Mouse (Mus musculus): ENCODE measurements around the gene Fignl2.
A peak's percentile ranks its signal among the peaks of the same experiment; 100 is the strongest.

Fignl2 gene

GRCm38 (mm10) chr15:101007236-101007635, 71.1 kb downstream of the Fignl2 start:
- DNase-seq = peak; percentile 39

DNA sequence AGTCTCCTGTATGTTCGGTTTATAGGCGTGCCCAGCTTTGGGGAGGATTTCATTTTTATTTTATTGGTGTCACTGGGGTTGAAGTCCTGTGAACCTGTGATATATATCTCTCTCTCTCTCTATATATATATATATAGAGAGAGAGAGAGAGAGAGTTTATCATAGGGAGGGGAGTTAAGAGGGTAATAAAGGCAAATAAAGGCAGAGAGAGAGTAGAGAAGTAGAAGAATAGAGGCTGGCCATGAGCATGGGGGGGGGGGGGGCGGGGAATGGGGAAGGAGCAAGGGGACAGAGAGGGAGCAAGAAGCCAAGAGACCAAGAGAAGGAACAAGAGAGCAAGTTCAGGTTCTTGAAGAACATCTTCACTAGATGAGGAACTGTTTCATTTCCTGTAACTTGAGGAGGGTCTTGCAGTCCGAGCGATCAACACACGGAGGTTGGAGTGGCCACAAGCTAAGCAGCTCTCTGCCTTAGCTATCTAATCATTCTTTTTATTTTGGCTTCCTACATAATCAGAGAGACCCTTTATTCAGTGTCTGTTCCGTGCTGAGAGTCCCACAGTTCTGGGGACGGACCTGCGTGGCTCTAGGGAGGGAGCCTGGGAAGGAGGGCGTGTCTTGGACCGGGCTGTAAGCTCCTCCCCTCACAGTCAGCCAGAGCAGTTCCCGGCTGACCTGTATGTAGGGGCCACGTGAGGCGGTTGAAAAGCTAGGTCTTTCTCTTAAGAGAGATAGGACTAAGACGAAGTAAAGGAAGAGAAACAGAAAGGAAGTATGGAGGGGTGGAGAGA, 71.9 kb downstream of the Fignl2 start:
- no peak for DNase-seq

- peak; percentile 53 for DNase-seq
Observed at GRCm38 (mm10) chr15:101005717-101006116, 72.7 kb downstream of the Fignl2 start.

DNA sequence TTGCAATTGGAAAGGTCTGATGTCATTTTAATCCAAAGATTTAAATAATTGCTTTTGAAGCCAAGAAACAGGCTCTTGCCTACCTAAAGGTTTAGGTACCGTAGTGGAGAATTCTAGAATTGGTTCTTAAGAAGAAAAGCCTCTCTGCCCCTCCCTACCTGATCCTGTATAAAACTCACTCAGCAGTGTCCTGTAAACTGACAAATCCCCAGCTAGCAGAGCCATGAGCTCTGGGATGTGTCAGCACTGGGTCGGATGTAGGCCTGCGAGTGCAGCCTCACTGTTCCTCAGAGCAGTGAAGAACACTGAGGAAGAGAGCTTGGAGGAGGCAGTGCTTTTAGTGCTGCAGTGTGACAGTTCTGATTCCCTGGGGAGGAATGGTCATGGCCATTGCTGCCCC, 73.8 kb downstream of the Fignl2 start:
- DNase-seq = no peak

- no peak for DNase-seq
Observed at GRCm38 (mm10) chr15:101002466-101002865, 75.9 kb downstream of the Fignl2 start.

- DNase-seq = no peak
Observed at GRCm38 (mm10) chr15:101001685-101002084, 76.7 kb downstream of the Fignl2 start.
